Mouse (Mus musculus) cerebellum, adult 2 months (tissue): ENCODE measurements around the gene Hand2. TPM values are rescaled to one million over a fixed set of nuclear protein-coding genes. Genes with fewer than 3 reads are reported as not detected.

Source experiments
- DNase-seq, 2 experiments: peaks; one replicate each; pipeline ENCODE4 v3.0.0; 2021
- H3K27ac ChIP-seq: fragments of 200-500 bp; 2 replicates; pipeline ENCODE4 v1.5.1; 2012; ENCODE audit warnings: low read length, control low read depth, inconsistent platforms; ENCODE audit not compliant: insufficient read depth
- H3K27me3 ChIP-seq: fragments of 200-500 bp; 2 replicates; pipeline ENCODE4 v1.6.1; 2012; ENCODE audit warnings: inconsistent platforms, mild to moderate bottlenecking, low read length, moderate library complexity; ENCODE audit not compliant: control insufficient read depth, insufficient read depth
- H3K4me1 ChIP-seq: fragments of 200-500 bp; 2 replicates; pipeline ENCODE4 v1.6.1; 2011; ENCODE audit warnings: low read length; ENCODE audit not compliant: control insufficient read depth, insufficient read depth
- H3K4me3 ChIP-seq: fragments of 200-500 bp; replicated peaks from 2 replicates; pipeline ENCODE3; 2011; ENCODE audit warnings: mild to moderate bottlenecking, low read depth, low read length, control low read depth; ENCODE audit not compliant: insufficient read depth
- CTCF ChIP-seq: fragments of 200-500 bp; IDR thresholded peaks from 2 replicates; pipeline ENCODE4 v1.5.1; 2011; ENCODE audit warnings: low read depth, mild to moderate bottlenecking, control low read depth, low read length, moderate library complexity, borderline replicate concordance; ENCODE audit not compliant: insufficient read depth
- POLR2A ChIP-seq: fragments of 200-500 bp; IDR thresholded peaks from 2 replicates; pipeline ENCODE4 v1.6.1; 2011; ENCODE audit warnings: low read length, control low read depth, borderline replicate concordance; ENCODE audit not compliant: insufficient read depth
- WGBS: fragments of 180-500 bp; shearing (Covaris S2); methylation state at CpG from one replicate; pipeline ENCODE4 v1.1.7; 2018; 5-methylcytosine and 5-hydroxymethylcytosine counted together
- polyA plus RNA-seq: library from polyadenylated mRNA; depleted of rRNA; stranded (reverse); fragments of >200 nt; gene quantifications from 2 replicates; pipeline ENCODE4 v1.2.3, GENCODE M21; 2012

The Hand2 gene
- polyA plus RNA-seq, 1 experiment = not detected

- 2% methylated on average over 41 of the region's 41 CpGs for WGBS
- no peak for DNase-seq
- Histone ChIP-seq H3K27me3 (peaks cover 11% of the 10 kb centered on the region; the same call in 1 of the 2 replicates), H3K4me3 (no peak overlapping the region), H3K27ac (no peak overlapping the region), H3K4me1 (no peaks in the 10 kb centered on the region)
- TF ChIP-seq CTCF (no peak), POLR2A (no peak)
Observed at GRCm38 (mm10) chr8:57340840-57341540, 20.2 kb downstream of the Hand2 start.

- H3K27me3 ChIP-seq = peaks cover 11% of the 10 kb centered on the region; the same call in 1 of the 2 replicates
- no peak for DNase-seq
- 2% methylated on average over 6 of the region's 6 CpGs for WGBS
- no peak for TF ChIP-seq POLR2A
- no peak for TF ChIP-seq CTCF
- H3K4me1 ChIP-seq = no peaks in the 10 kb centered on the region
- no peak overlapping the region for H3K4me3 ChIP-seq
- H3K27ac ChIP-seq = no peak overlapping the region
Observed at GRCm38 (mm10) chr8:57341541-57341840, 20.7 kb downstream of the Hand2 start.

GRCm38 (mm10) chr8:57342386-57343090 lies 21.8 kb downstream of the Hand2 start:
- no peaks in the 10 kb centered on the region for H3K4me1 ChIP-seq
- H3K27ac ChIP-seq = no peak overlapping the region
- no peak overlapping the region for H3K4me3 ChIP-seq
- WGBS = 6% methylated on average over 12 of the region's 12 CpGs
- no peak for TF ChIP-seq CTCF
- DNase-seq = no peak
- peaks cover 11% of the 10 kb centered on the region; the same call in 1 of the 2 replicates for H3K27me3 ChIP-seq

GRCm38 (mm10) chr8:57343731-57344315 lies 23.0 kb downstream of the Hand2 start:
- Histone ChIP-seq H3K4me1 (no peaks in the 10 kb centered on the region), H3K27ac (no peak overlapping the region), H3K4me3 (no peak overlapping the region), H3K27me3 (peaks cover 11% of the 10 kb centered on the region; the same call in 1 of the 2 replicates)
- no peak for TF ChIP-seq POLR2A
- no peak for TF ChIP-seq CTCF
- DNase-seq = no peak
- 6% methylated on average over 6 of the region's 6 CpGs for WGBS

GRCm38 (mm10) chr8:57344956-57345870 lies 24.4 kb downstream of the Hand2 start:
- H3K27me3 ChIP-seq = peaks cover 8% of the 10 kb centered on the region; the same call in 1 of the 2 replicates
- DNase-seq = no peak
- H3K4me3 ChIP-seq = no peak overlapping the region
- TF ChIP-seq CTCF (no peak), POLR2A (no peak)
- H3K27ac ChIP-seq = no peak overlapping the region
- H3K4me1 ChIP-seq = no peaks in the 10 kb centered on the region
- 3% methylated on average over 23 of the region's 23 CpGs for WGBS

GRCm38 (mm10) chr8:57346371-57346770 lies 25.6 kb downstream of the Hand2 start:
- H3K27ac ChIP-seq = no peak overlapping the region
- DNase-seq = no peak
- 6% methylated on average over 7 of the region's 7 CpGs for WGBS
- H3K4me1 ChIP-seq = no peaks in the 10 kb centered on the region
- no peak overlapping the region for H3K4me3 ChIP-seq
- TF ChIP-seq POLR2A = no peak
- no peak for TF ChIP-seq CTCF
- peaks cover 6% of the 10 kb centered on the region; the same call in 1 of the 2 replicates for H3K27me3 ChIP-seq

- Histone ChIP-seq H3K27me3 (peaks cover 4% of the 10 kb centered on the region; the same call in 1 of the 2 replicates), H3K27ac (no peak overlapping the region), H3K4me3 (no peak overlapping the region), H3K4me1 (no peaks in the 10 kb centered on the region)
- no peak for DNase-seq
- 13% methylated on average over 5 of the region's 5 CpGs for WGBS
- TF ChIP-seq CTCF = no peak
- no peak for TF ChIP-seq POLR2A
Observed at GRCm38 (mm10) chr8:57347141-57347540, 26.4 kb downstream of the Hand2 start.
